Mouse (Mus musculus): ENCODE data around the gene Irgc1. TPM values are rescaled to one million over a fixed set of nuclear protein-coding genes. Genes with fewer than 3 reads are reported as not detected.

Irgc1 gene
- total and polyA plus RNA-seq, 3 experiments, result not detected

DNA sequence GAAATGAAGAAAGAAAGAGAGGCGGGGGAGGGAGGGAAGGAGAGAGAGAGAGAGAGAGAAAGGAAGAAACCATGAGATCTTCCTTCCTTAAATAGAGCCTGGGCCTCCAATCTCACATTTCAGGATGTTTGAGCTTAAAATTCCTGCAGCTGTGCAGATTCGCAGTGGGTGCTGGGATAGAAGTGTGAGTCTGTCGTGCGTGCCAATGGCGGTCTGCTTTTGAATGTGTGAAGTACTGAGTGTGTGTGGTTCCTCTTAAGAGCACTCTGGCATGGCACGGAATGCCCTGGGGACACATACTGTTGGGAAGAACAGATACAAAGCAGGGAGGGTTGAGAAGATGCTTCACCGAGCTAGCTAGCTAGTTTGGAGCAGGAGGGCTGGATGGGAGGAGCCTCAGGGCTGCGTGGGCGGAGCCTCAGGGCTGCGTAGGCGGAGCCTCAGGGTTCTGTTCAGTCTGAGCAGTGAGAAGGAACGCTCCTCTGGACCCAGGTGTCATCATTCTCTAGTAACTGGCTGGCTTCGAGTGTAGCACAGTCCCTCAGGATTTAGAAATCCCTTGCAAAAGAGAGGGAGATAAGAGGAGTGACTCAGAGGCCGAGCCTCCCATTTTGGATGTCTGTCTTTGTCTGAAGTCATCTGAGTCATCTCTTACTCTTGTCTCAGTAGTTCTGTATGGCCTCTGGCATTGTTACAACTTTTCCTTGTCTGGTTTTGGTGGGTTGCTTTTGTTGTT, 3.1 kb downstream of the Irgc1 start:
- H3K4me1 ChIP-seq (ENCODE audit: control insufficient read depth in 1 of 2, insufficient read depth in 2 of 2, low read length in 2 of 2), result peaks cover 0 to 5% of the 10 kb centered on the region in 2 experiments; a peak in 1 of 4 replicates

DNA sequence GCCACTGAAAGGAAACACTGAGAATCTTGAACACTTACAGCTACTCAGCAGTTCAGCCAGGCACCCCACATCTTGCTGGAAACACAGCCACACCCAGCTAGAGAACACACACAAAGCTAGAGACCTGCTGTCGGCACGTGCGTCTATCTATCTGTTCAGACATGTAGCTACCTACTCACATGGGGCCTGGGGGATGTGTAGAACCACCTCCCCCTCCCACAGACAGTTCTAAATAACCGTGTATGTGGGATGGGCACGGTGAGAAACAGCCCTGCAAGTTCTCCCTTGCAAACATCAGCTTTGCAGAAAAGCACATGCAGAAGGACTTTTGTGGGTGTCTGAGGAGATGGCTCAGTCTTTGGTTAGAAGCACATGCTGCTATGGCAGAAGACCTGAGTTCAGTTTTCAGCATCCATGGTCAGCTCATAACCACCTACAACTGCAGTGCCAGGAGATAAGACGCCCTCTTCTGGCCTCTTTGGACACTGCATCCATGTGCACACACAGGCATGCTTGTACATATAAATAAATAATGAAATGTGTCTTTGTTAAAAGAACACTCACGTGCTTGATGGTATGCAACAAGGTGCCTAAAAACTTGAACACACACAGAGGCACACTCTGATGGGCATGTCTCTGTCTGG, 5.3 kb downstream of the Irgc1 start:
- H3K27me3 ChIP-seq (ENCODE audit: control insufficient read depth in 1 of 2, insufficient read depth in 2 of 2, low read length in 2 of 2), result peaks cover 0 to under 1% of the 10 kb centered on the region in 2 experiments; a peak in 2 of 4 replicates
- no peak overlapping the region for H3K4me3 ChIP-seq (ENCODE audit: control insufficient read depth in 1 of 2, insufficient read depth in 1 of 2, low read depth in 2 of 2, low read length in 2 of 2)
- H3K9me3 ChIP-seq (replicated peaks; ENCODE audit: insufficient read depth, low read length), result no peaks in the 10 kb centered on the region
- no peak overlapping the region for H3K27ac ChIP-seq (ENCODE audit: control insufficient read depth, low read depth, low read length)
- TF ChIP-seq CTCF (IDR thresholded peaks at IDR 0.05 in 2 of 3, conservative IDR thresholded peaks at IDR 0.05 in 1 of 3; ENCODE audit: control insufficient read depth in 1 of 3, insufficient read depth in 1 of 3, low read depth in 2 of 3, low read length in 3 of 3, poor library complexity in 1 of 3, severe bottlenecking in 1 of 3), result peak; percentile 34 to 57 (median 37)
- no peak for TF ChIP-seq SIN3A (IDR thresholded peaks at IDR 0.05; ENCODE audit: low read length)
- no peak for TF ChIP-seq MYC (IDR thresholded peaks at IDR 0.05; ENCODE audit: low read depth, low read length)
- no peak for DNase-seq (ENCODE audit: low read depth, low spot score)
- no peak overlapping the region for H3K9ac ChIP-seq (ENCODE audit: control insufficient read depth, low read depth, low read length, poor library complexity, severe bottlenecking)
- peaks cover 0 to 5% of the 10 kb centered on the region in 2 experiments; a peak in 1 of 4 replicates for H3K4me1 ChIP-seq (ENCODE audit: control insufficient read depth in 1 of 2, insufficient read depth in 2 of 2, low read length in 2 of 2)
- no peaks in the 10 kb centered on the region for H3K36me3 ChIP-seq (ENCODE audit: control insufficient read depth in 1 of 2, insufficient read depth in 2 of 2, low read length in 2 of 2)
- no peaks in the 10 kb centered on the region for H3K79me2 ChIP-seq (ENCODE audit: control insufficient read depth, insufficient read depth, low read length, poor library complexity)

More for the DNA sequence above, 3.1 kb downstream of the Irgc1 start:
- Histone ChIP-seq H3K4me3 (ENCODE audit: control insufficient read depth in 1 of 2, insufficient read depth in 1 of 2, low read depth in 2 of 2, low read length in 2 of 2) (no peak overlapping the region), H3K36me3 (ENCODE audit: control insufficient read depth in 1 of 2, insufficient read depth in 2 of 2, low read length in 2 of 2) (no peaks in the 10 kb centered on the region), H3K79me2 (ENCODE audit: control insufficient read depth, insufficient read depth, low read length, poor library complexity) (no peaks in the 10 kb centered on the region), H3K27me3 (ENCODE audit: control insufficient read depth in 1 of 2, insufficient read depth in 2 of 2, low read length in 2 of 2) (peaks cover 2 to 5% of the 10 kb centered on the region in 2 experiments; a peak in 3 of 4 replicates), H3K27ac (ENCODE audit: control insufficient read depth, low read depth, low read length) (no peak overlapping the region), H3K9me3 (replicated peaks; ENCODE audit: insufficient read depth, low read length) (no peaks in the 10 kb centered on the region), H3K9ac (ENCODE audit: control insufficient read depth, low read depth, low read length, poor library complexity, severe bottlenecking) (no peak overlapping the region)
- TF ChIP-seq GATA1 (IDR thresholded peaks at IDR 0.05; ENCODE audit: low read depth, low read length) (peak; percentile 38), NRF1 (IDR thresholded peaks at IDR 0.05; ENCODE audit: insufficient read depth, low read depth, low read length, poor library complexity, severe bottlenecking) (no peak), MAFK (IDR thresholded peaks at IDR 0.05; ENCODE audit: borderline replicate concordance, low read depth, low read length) (no peak), RAD21 (IDR thresholded peaks at IDR 0.05; ENCODE audit: low read depth, low read length) (no peak), POLR2AphosphoS5 (IDR thresholded peaks at IDR 0.05; ENCODE audit: borderline replicate concordance, low read depth, low read length) (no peak), ETS1 (IDR thresholded peaks at IDR 0.05; ENCODE audit: low read depth, low read length) (no peak)
- peak; percentile 56 for DNase-seq (ENCODE audit: low read depth, low spot score)

GRCm38 (mm10) chr7:24445266-24445926, 6.7 kb downstream of the Irgc1 start:
- DNase-seq (ENCODE audit: low read depth, low spot score), result no peak
- Histone ChIP-seq H3K27ac (ENCODE audit: control insufficient read depth, low read depth, low read length) (no peak overlapping the region), H3K36me3 (ENCODE audit: control insufficient read depth in 1 of 2, insufficient read depth in 2 of 2, low read length in 2 of 2) (no peaks in the 10 kb centered on the region; a peak in 1 of 4 replicates), H3K9me3 (replicated peaks; ENCODE audit: insufficient read depth, low read length) (no peaks in the 10 kb centered on the region), H3K4me1 (ENCODE audit: control insufficient read depth in 1 of 2, insufficient read depth in 2 of 2, low read length in 2 of 2) (peaks cover 0 to 3% of the 10 kb centered on the region in 2 experiments; a peak in 2 of 4 replicates), H3K27me3 (ENCODE audit: control insufficient read depth in 1 of 2, insufficient read depth in 2 of 2, low read length in 2 of 2) (no peaks in the 10 kb centered on the region), H3K79me2 (ENCODE audit: control insufficient read depth, insufficient read depth, low read length, poor library complexity) (no peaks in the 10 kb centered on the region), H3K4me3 (ENCODE audit: control insufficient read depth in 1 of 2, insufficient read depth in 1 of 2, low read depth in 2 of 2, low read length in 2 of 2) (no peak overlapping the region), H3K9ac (ENCODE audit: control insufficient read depth, low read depth, low read length, poor library complexity, severe bottlenecking) (no peak overlapping the region)
- TF ChIP-seq POLR2A (IDR thresholded peaks at IDR 0.05; ENCODE audit: control insufficient read depth in 1 of 2, insufficient read depth in 1 of 2, low read depth in 1 of 2, low read length in 2 of 2, poor library complexity in 1 of 2) (no peak), ZC3H11A (IDR thresholded peaks at IDR 0.05; ENCODE audit: low read depth, low read length) (no peak)

All from MEL (cell line).